Mouse (Mus musculus) intestine, postnatal 0 days (tissue): ENCODE data around the gene Ankrd13c. TPM values are rescaled to one million over a fixed set of nuclear protein-coding genes. Genes with fewer than 3 reads are reported as not detected.

Experiments
- ATAC-seq: fragments of 200-750 bp; cut with Nextera tagmentation; 2 replicates; pipeline ENCODE4 v1.8.0; 2017; ENCODE audit warnings: mild to moderate bottlenecking, moderate TSS enrichment, moderate library complexity
- H3K27ac ChIP-seq: fragments of 300-500 bp; sonication (generic); 2 replicates; pipeline ENCODE4 v1.5.1; 2014; ENCODE audit warnings: mild to moderate bottlenecking, low read depth, low read length, moderate library complexity
- H3K27me3 ChIP-seq: fragments of 300-500 bp; sonication (generic); replicated peaks from 2 replicates; pipeline ENCODE4 v1.6.1; 2014; ENCODE audit warnings: low read length, mixed read lengths; ENCODE audit not compliant: control insufficient read depth, insufficient read depth
- H3K36me3 ChIP-seq: fragments of 300-500 bp; sonication (generic); 2 replicates; pipeline ENCODE4 v1.6.1; 2014; ENCODE audit warnings: mild to moderate bottlenecking, moderate library complexity; ENCODE audit not compliant: control insufficient read depth, insufficient read depth
- H3K4me1 ChIP-seq: fragments of 300-500 bp; sonication (generic); replicated peaks from 2 replicates; pipeline ENCODE4 v1.6.1; 2014; ENCODE audit warnings: antibody characterized with exemption, low read length, mixed read lengths; ENCODE audit not compliant: control insufficient read depth, insufficient read depth
- H3K4me2 ChIP-seq: fragments of 300-500 bp; sonication (generic); replicated peaks from 2 replicates; pipeline ENCODE4 v1.6.1; 2014; ENCODE audit warnings: low read depth, mild to moderate bottlenecking, moderate library complexity
- H3K4me3 ChIP-seq: fragments of 300-500 bp; sonication (generic); 2 replicates; pipeline ENCODE4 v1.5.1; 2014; ENCODE audit warnings: low read depth, low read length
- H3K9ac ChIP-seq: fragments of 300-500 bp; sonication (generic); 2 replicates; pipeline ENCODE4 v1.6.1; 2014; ENCODE audit warnings: mild to moderate bottlenecking, low read depth, low read length
- H3K9me3 ChIP-seq: fragments of 300-500 bp; sonication (generic); 2 replicates; pipeline ENCODE4 v1.6.1; 2016; ENCODE audit warnings: mixed run types; ENCODE audit not compliant: control insufficient read depth
- CTCF ChIP-seq: sonication (generic); IDR thresholded peaks from 2 replicates; pipeline ENCODE4 v1.5.1; 2016; ENCODE audit warnings: low read depth, mild to moderate bottlenecking, control low read depth, antibody characterized with exemption, moderate library complexity
- WGBS: fragments of 180-500 bp; shearing (Covaris S2); extraction: QIAGEN DNeasy Blood & Tissue Kit; methylation state at CpG from one replicate; pipeline ENCODE4 v1.1.7; 2014; 5-methylcytosine and 5-hydroxymethylcytosine counted together
- polyA plus RNA-seq: library from polyadenylated mRNA; unstranded; fragments of >200 nt; fragmentation: Nextera tagmentation; extraction: Ambion mirVana; gene quantifications from 2 replicates; pipeline ENCODE4 v1.2.1, GENCODE M21; 2015

The Ankrd13c gene
- polyA plus RNA-seq, 1 experiment from 2014 or later = 25.2 TPM

- no peak for TF ChIP-seq CTCF
- no peaks in the 10 kb centered on the region for H3K36me3 ChIP-seq
- H3K4me2 ChIP-seq = no peak overlapping the region
- H3K4me1 ChIP-seq = no peaks in the 10 kb centered on the region
- H3K9me3 ChIP-seq = no peaks in the 10 kb centered on the region
- no peak for ATAC-seq
- H3K9ac ChIP-seq = no peak overlapping the region
- H3K4me3 ChIP-seq = no peak overlapping the region
- 87% methylated on average over 3 of the region's 3 CpGs for WGBS
- H3K27ac ChIP-seq = no peak overlapping the region
- no peaks in the 10 kb centered on the region for H3K27me3 ChIP-seq
These were observed 91.1 kb downstream of the Ankrd13c start for GRCm38 (mm10) chr3:158038106-158038505.

GRCm38 (mm10) chr3:158040755-158041154, 93.7 kb downstream of the Ankrd13c start:
- H3K27me3 ChIP-seq = no peaks in the 10 kb centered on the region
- H3K4me2 ChIP-seq = no peak overlapping the region
- H3K9me3 ChIP-seq = no peaks in the 10 kb centered on the region
- no peak for ATAC-seq
- H3K27ac ChIP-seq = no peak overlapping the region
- H3K4me3 ChIP-seq = no peak overlapping the region
- 80% methylated on average over 2 of the region's 2 CpGs for WGBS
- H3K9ac ChIP-seq = no peak overlapping the region
- no peaks in the 10 kb centered on the region for H3K36me3 ChIP-seq
- no peak for TF ChIP-seq CTCF
- H3K4me1 ChIP-seq = no peaks in the 10 kb centered on the region

GRCm38 (mm10) chr3:158049508-158049907, 102.5 kb downstream of the Ankrd13c start:
- no peak for TF ChIP-seq CTCF
- Histone ChIP-seq H3K4me3 (no peak overlapping the region), H3K36me3 (peaks cover 5% of the 10 kb centered on the region; the same call in 1 of the 2 replicates), H3K27me3 (no peaks in the 10 kb centered on the region), H3K4me1 (no peaks in the 10 kb centered on the region), H3K27ac (no peak overlapping the region), H3K4me2 (no peak overlapping the region), H3K9ac (no peak overlapping the region), H3K9me3 (no peaks in the 10 kb centered on the region)
- WGBS = 90% methylated on average over 2 of the region's 2 CpGs
- ATAC-seq = no peak

Other genes starting within 250 kb of the Ankrd13c start
- 14.7 and 19.7 TPM in 2 replicates for gene Cth, start 22.2 kb upstream of the Ankrd13c start, polyA plus RNA-seq
- 126 and 142 TPM in 2 replicates for gene Srsf11, start 89.4 kb downstream of the Ankrd13c start, polyA plus RNA-seq
- gene Lrrc40, start 89.4 kb downstream of the Ankrd13c start, polyA plus RNA-seq = 17.8 and 18.7 TPM in 2 replicates